Mouse (Mus musculus): ENCODE measurements around the gene Sema4d.
"Not testable (repeated sequence)": the region's sequence is repeated elsewhere in the genome, so short reads cannot be mapped to it uniquely, and the experiment has no call there.

Gene Sema4d

DNA sequence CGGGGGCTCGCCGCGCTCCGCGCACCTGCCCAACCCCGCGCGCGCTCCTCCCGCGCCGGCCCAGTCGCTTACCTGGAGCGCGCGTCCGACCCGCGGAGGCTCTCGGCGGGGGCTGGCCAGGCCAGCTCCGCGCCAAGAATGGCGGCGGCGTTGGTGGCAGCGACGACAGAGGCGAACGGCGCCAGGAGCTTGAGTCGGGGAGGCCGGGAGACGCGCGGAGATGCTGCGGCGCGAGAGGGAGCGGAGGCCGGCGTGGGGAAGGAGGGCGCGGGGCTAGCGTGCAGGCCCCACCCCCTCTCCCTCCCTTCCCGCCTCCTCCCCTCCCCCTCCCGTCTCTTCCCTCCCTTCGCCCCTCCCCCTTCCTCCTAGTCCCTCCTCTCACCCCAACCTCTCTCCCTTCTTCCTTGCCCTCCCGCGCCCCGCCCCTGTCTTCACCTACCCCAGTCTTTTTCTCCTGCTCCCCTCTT is at the start of gene Sema4d:
TSS of gene Sema4d (minus strand) at position 323 of the 467 bp plus-strand sequence.
- in situ Hi-C loops (cut with MboI, MseI), result no loop called here

DNA sequence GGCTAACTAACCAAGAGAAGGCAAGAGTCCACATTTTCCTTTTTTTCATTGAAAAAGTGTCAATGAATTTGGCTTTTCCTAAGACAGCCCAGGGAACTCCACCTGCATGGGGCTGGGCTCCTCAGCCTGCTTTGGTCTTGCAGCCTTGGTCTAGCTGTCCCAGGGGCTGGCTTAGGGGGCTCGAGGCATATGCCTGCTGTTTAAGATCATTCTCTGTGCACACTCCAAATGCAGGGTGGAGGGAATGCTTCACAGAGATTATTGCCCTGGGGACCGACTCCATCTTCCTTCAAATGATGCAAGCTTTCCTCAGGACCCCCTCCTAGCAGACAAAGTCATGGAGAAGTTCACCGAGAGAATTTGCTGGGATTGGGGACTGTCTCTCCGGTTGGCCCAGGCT is 49.8 kb upstream of the Sema4d start:
- in situ Hi-C loops (cut with MboI, MseI), result loop anchor here (5.0 kb wide), 1 partner anchor 969 kb away; no protein-coding TSS in a partner anchor

DNA sequence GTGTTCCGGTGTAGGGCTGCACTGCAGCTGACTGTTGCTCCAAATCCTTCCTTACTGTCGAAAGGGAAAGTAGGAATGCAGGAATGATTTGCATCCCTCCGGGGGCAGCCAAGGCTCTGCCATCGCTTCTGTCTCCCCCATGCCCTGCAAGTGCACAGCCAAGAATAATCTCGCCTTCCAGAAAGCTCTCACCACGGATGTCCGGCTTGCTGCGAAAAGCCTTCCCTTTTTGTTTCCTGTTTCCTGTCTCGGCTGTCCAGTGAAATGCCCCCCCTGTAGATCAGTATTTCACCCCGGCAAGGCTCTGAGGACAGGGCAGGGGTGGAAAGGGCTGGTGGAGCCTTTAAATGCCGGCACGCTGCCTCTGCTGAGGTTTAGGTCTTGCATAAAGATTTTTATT is 49.2 kb upstream of the Sema4d start:
- in situ Hi-C loops (cut with MboI, MseI), result loop anchor here (5.0 kb wide), 1 partner anchor 970 kb away; no protein-coding TSS in a partner anchor

DNA sequence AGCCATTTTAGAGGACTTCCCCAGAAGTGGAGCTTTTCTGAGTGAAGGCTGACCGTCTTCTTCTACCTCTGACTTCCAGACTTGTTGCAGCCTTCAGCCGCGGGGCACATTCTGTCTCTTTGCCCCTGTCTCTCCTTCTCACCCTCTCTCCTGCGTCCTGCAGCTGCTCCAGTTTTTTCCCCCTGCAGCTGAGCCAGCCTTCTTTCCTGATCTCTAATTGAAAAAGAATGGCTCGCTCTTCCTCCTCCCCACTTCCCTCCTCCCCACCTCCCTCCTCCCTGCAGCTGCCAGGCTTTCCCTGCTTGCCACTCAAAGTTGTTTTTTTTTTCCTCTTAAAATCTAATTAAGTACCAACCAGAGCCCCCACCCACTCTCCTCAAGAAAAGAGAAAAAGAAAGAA is 48.6 kb upstream of the Sema4d start:
- in situ Hi-C loops (cut with MboI, MseI), result loop anchor here (5.0 kb wide), 1 partner anchor 970 kb away; no protein-coding TSS in a partner anchor

GRCm38 (mm10) chr13:51841541-51842115 is 48.1 kb upstream of the Sema4d start:
- in situ Hi-C loops (cut with MboI, MseI), result loop anchor here (5.0 kb wide), 1 partner anchor 971 kb away; no protein-coding TSS in a partner anchor

GRCm38 (mm10) chr13:51840702-51841101 is 47.2 kb upstream of the Sema4d start:
- in situ Hi-C loops (cut with MboI, MseI), result loop anchor here (5.0 kb wide), 1 partner anchor 972 kb away; no protein-coding TSS in a partner anchor

- in situ Hi-C loops (cut with MboI, MseI), result loop anchor here (5.0 kb wide), 3 partner anchors 383 to 973 kb away; no protein-coding TSS in a partner anchor
Measured at GRCm38 (mm10) chr13:51839250-51840026, 45.9 kb upstream of the Sema4d start.

DNA sequence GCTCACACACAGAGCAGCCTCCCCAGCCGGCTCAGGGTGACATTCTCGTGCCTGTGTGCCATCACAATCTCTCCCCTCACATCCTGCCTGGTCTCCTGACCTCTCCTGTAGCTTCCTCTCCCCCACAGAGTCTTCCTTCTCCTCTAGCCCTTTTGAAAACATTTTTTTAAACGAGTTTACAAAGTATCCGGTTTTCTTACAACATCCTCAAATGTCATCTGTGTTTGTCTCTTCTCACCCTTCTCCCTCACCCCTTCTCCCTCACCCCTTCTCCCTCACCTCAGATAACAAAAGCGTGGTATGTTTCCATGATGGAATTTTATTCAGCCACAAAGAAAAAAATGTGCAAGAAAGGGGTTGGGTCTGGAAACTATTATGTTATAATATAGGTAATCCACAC is 43.9 kb upstream of the Sema4d start:
- in situ Hi-C loops (cut with MboI, MseI), result loop anchor here (5.0 kb wide), 2 partner anchors 385 to 785 kb away; no protein-coding TSS in a partner anchor

DNA sequence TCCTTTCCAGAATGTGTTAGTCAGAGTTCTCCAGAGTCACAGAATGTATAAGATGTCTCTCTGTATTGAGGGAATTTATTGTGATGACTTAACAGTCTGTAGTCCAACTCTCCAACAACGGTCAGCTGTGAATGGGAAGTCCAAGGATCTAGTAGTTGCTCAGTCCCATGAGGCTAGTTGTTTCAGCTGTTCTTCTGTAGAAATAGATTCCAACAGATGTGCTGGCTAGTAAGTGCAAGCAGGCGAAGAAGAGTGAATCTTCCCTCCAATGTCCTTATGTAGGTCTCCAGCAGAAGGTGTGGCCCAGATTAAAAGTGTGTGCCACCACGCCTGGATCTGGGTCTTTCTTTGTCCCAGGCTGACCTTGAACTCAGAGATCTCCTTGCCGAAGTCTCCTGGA is 41.7 kb upstream of the Sema4d start:
- in situ Hi-C loops (cut with MboI, MseI), result loop anchor here (5.0 kb wide), 2 partner anchors 387 to 787 kb away; no protein-coding TSS in a partner anchor

DNA sequence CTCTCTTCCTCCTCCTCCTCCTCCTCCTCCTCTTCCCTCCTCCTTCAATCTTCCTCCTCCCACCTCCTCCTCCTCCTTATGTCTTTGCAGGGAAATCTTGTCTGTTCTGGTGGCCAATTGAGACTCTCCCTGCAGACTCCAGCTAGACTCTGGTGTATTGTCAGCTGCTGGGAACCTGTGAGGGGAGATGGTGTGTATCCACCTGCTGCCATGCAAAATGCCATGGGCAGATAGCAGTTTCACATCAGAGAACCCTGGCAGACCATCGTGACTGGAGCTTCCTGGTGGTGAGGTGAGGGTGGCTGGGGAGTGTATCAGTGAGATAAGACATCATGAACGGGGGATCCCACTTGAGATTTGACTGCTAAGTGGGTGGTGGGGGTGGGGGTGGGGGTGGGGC is 41.0 kb upstream of the Sema4d start:
- in situ Hi-C loops (cut with MboI, MseI), result no loop called here

DNA sequence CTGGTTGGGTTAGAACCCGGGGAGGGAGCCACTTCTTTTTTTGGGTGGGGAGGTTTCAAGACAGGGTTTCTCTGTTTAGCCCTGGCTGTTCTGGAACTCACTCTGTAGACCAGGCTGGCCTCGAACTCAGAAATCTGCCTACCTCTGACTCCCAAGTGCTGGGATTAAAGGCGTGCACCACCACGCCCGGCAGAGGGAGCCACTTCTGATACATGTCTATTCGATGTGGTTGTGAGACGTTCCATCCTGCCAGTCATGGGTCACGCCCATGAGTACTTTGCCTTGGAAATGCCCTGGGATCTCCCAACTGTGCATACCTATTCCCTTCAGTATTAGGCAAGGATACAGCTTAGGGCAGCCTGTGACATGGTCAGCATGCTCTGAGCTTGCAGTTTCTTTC is 40.5 kb upstream of the Sema4d start:
- in situ Hi-C loops (cut with MboI, MseI), result not testable (repeated sequence)

- in situ Hi-C loops (cut with MboI, MseI), result no loop called here
Measured at GRCm38 (mm10) chr13:51833611-51834010, 40.1 kb upstream of the Sema4d start.

GRCm38 (mm10) chr13:51832491-51832890 is 38.9 kb upstream of the Sema4d start:
- in situ Hi-C loops (cut with MboI, MseI), result no loop called here

GRCm38 (mm10) chr13:51830744-51831450 is 37.4 kb upstream of the Sema4d start:
- in situ Hi-C loops (cut with MboI, MseI), result no loop called here

- in situ Hi-C loops (cut with MboI, MseI), result no loop called here
Measured at GRCm38 (mm10) chr13:51823822-51824495, 30.4 kb upstream of the Sema4d start.

DNA sequence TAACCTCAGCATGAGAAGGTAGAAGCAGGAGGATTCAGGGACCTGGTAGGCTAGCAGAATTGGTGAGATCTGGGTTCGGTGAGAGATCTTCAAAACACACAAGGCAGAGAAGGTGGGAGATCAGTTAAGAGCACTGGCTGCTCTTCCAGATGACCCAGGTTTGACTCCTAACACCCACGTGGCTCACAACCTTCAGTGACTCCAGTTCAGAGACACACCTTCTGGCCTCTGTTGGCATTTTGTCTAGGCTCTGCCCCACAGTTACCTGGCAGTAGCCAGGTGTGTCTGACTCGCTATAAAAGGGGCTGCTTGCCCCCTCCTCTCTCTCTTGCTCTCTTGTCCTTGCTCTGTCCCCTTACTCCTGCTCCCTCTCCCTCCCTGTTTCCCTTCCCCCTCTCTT is 28.4 kb upstream of the Sema4d start:
- in situ Hi-C loops (cut with MboI, MseI), result no loop called here

DNA sequence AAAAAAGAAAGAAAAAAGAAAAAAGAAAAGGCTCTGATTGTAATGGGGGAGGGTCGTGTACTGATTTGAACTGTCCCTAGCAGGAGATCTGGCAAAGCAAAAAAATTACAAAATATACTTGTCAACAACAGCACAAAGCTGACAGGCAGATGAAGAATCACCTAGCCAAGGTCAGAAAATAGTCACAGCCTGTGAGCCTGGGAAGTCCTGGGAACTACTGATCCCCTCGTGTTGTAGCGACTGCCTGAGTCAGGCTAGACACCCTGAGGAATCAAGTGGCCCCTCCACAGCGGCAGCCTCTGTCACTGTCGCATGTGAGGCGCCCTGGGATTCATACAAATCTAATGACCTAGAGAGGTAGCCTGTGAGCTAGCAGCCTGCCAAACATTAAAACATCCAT is 25.8 kb upstream of the Sema4d start:
- in situ Hi-C loops (cut with MboI, MseI), result no loop called here

GRCm38 (mm10) chr13:51818944-51819326 is 25.4 kb upstream of the Sema4d start:
- in situ Hi-C loops (cut with MboI, MseI), result no loop called here

DNA sequence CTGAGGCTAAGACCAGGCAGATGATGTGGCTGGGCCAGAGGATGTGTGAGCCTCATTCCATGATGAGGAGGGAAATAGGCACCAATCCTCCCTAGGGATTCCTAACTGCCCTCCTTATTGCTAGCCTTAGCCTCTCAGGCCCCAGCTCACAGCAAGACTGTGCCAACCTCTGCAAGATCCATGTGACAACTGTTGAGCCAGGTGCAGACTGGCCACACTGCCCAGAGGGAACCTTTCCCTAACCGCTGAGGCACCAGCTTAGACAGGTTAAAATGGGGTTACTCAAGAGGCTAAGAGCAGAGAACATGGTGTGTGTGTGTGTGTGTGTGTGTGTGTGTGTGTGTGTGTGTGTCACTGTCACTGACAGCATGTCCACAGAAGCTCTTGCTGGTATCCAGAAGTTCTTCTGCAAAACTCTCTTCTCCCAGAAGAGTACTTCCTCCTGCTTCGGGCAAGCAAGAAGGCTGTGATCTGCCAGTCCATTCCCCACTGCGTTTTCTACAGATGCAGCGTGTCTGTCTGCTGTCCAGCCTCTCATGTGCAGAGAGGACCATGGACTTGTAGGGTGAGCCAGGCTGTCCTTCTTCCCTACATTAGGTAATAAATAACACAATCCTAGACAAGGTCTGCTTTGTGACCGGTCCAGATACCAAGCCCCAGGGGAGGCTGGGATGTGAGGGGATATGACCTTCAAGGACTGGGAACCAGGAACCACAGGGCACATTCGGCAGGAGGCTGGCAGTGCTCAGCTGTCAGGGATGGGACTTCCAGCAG is 24.8 kb upstream of the Sema4d start:
- in situ Hi-C loops (cut with MboI, MseI), result no loop called here

GRCm38 (mm10) chr13:51816559-51817041 is 23.1 kb upstream of the Sema4d start:
- in situ Hi-C loops (cut with MboI, MseI), result no loop called here
